Mouse (Mus musculus): ENCODE measurements at regions not wholly inside any gene's neighbourhood (a gene's known extent, or its start where the extent isn't known, plus 50 kb on each side); places are given as distances from the start of the nearest gene placed in this dataset.
"Not testable (repeated sequence)": the region's sequence is repeated elsewhere in the genome, so short reads cannot be mapped to it uniquely, and the experiment has no call there.

DNA sequence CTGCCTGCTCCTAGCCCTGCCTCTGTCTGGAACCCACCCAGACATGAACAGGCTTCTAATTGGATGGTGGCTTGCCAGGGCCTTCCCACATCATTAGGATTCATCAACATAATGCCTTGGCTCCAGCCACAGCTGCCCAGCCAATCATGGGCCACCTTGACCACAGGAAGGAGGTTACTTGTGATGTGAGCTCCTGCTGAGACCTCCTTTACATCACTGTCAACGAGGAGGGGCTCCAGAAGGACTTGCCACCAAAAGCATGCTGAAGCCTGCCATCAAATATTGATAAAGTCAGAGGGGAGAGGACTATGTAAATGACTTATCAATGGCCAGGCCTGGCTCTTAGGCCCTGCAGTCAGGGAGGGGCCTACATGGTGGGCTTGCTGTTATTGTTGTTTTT is 175.6 kb downstream of the Map1s start:
- not testable (repeated sequence) for DNase-seq (ENCODE audit: low spot score in 2 of 2)

DNA sequence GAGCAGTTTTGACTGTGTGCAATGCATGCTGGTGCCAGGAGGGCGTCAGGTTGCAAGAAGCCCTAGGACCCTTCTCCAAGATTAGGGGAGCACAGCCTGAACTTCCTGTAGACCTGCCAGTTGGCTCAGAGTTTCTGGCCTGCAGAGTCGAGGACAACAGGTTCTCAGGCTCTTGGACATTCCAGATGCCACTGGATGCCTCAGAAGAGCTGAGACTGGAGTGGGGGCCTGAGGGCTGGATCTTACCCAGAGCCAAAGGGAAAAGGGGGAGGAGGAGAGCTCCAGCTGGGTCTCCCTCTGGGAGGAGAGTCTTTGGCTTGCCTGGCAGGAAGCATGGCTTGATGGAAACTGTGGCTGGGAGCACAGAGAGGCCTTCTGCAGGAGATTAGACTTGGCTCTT is 145.4 kb upstream of the Myo9b start:
- DNase-seq (ENCODE audit: low spot score in 2 of 2), result not testable (repeated sequence)

DNA sequence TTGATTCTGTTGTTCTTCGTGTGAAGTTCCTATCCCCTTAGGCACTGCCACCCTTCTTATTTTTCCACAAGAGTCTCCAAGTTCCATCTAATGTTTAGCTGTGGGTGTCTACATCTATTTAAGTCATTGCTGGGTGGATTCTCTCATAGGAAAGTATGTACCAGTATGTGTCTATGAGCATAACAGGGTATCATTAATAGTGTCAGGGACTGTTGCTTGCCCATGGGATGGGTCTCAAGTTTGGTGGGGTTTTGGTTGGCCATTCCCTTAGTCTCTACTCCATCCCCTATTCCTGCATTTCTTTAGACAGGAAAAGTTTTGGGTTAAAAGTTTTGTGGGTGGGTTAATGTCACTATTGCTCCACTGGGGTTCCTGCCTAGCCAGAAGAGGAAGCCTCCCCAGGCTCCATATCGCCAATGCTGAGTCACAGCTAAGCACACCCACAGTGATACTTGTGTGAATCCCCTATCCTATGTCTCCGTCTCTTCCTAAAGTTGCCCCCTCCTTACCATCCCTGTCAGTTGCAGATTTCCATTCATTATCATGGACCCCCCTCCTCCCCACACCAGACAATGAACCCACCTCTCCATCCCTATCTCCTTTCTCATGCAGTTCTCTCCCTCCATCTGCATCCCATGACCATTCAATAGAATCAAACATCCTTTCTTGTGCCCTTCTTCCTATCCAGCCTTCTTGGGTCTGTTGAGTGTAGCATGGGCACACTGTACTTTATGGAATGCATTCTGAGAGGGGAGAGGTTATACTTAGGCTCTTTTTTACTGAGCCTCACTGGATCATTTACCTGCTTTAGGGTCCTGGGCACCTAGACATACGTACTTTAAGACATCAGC is 141.9 kb upstream of the Myo9b start:
- DNase-seq (ENCODE audit: low spot score in 2 of 2), result no peak

DNA sequence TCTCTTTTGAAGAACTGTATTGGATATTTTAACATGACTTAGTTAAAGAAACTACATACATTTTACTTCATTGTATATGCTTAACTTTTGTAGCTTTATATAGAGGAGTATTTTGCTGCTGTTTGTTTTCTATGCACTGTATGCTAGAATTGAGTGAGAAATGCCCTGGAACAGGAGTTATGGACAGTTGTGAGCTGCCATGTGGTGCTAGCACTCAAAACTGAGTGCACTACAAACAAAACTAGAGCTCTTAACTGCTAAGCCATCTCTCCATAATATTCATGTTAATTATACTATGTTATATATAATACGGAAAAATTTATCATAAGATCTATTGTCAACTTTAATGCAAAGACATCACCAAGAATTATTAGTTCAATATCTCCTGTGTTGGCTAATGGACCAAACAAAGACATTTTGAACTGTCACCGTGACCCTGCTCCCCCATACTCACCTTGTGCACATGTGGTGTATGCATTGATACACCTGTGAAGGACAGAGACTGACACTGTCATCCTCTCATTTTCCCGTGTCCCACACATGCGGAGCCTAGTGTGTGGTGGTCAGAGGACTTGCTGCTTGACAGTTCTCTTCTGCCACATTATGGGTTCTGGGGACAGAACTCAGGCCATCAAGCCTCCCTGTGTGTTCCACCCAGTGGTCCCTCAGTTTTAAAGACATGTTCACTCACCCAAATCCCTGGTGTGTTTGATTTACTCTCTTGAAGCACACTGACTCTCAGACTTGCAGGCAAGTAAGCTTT is 141.0 kb upstream of the Myo9b start:
- DNase-seq (ENCODE audit: low spot score in 2 of 2), result peak in 1 of 2 experiments; percentile 11

DNA sequence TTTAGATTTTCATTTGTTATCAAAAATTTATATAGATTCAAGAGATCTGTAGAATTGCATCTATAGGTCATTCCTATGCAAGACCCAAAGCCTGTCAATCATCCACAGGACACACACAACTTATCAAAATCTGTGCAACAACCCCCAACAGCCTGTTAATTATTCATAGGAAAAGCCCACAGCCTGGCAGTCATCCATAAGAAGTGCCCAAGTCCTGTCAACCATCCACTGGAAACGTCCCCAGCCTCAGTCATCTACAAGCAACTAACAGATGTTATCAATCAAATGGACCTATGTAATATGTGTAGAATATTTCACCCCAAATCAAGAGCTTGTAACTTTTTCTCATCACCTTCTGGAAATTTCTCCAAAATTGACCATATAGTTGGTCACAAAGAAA is 139.6 kb upstream of the Myo9b start:
- not testable (repeated sequence) for DNase-seq (ENCODE audit: low spot score in 2 of 2)

DNA sequence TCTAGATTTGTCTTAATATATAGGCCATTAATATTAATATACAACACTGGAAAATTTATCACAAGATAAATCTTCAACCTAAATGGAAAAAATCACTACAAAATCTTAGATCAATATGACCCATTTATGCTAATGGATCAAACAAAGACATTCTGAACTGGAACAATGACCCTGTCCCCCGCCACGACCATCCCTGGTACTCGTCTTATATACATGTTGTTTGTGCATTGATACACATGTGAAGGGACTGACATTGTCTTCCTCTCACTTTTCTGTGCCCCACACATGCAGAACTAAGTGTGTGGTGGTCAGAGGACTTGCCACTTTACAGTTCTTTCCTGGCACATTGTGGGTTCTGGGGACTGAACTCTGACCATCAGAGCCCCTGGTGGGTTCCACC is 135.4 kb upstream of the Myo9b start:
- DNase-seq (ENCODE audit: low spot score in 2 of 2), result not testable (repeated sequence)

DNA sequence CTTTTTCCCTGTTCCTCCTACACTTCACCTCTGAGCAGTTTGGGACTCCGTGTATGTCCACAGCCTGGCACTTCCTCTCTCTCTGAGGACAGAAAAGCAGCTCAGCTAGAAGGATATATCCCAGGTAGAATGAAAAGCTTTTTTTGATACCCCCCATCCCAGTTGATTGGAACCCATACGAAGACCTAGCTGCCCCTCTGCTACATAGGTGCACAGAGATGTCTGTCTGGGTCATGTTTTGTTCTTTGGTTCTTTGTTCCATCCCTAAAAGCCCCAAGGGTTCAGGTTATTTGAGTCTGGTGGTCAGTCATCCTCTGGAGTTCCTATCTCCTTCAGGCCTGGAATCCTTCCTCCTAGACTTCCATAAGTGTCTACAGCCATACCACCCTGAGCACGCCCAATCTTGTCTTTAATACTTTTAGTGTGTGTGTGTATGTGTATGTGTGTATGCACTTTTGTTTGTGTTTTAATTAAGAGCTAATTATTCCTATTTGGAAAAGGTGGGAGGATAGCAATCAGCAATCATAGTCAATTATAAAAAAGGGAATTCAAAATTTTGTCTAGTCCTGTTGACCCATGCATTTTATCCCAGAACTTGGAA is 130.0 kb upstream of the Myo9b start:
- DNase-seq (ENCODE audit: low spot score in 2 of 2), result not testable (repeated sequence)

GRCm38 (mm10) chr8:71171478-71172210 is 100.9 kb upstream of the Myo9b start:
- not testable (repeated sequence) for DNase-seq (ENCODE audit: low spot score in 2 of 2)

DNA sequence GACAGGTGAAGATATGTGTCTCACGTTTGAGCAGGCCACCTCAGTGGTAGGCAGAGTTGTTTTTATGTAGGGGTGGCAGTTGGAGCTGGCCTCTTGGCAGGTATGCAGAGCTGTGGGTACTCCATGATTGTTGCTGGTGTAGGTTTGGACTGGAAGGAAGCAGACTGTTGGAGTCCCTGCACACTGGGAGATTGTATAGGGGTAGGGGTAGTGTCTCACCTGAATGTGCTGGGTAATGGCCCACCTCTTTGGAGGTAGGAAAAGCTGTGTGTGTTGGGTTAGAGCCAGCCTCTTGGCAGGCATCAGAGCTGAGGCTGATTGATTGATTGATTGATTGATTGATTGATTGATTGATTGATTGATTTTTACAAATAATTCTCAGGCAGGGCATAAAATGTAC is 79.6 kb upstream of the Myo9b start:
- not testable (repeated sequence) for DNase-seq (ENCODE audit: low spot score in 2 of 2)

DNA sequence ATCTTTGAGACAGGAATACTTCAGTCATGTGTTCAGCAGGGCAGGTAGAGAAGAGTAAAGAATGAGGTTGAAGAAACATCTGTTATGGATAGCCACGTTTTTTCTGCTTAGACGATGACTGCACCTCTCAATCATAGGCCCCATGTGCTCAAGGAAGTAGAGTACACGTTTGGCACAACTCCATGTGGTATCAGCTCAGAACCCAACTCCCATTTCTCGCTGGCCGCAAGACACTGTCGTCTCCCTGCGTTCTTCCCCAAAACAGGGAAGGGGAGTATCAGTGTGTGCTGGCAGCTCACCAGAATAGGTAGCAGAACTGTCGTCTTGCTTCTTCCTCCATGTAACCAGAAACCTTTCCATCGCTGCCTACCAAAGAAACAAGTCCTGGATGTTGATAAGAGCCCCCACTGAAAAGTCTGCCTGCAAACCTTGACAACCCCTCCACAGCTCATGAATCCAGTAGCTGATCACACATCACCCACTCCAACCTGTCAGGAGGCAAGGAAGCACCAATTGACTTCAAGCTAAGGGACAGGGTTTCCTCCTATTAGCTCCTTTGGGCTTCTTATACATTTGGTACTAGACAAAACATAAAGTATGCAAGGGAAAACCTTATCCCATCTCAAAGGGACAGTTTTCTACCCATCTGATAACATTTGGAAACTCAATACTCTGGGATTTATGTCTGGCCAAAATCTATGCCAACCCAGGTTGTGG is 77.3 kb upstream of the Myo9b start:
- not testable (repeated sequence) for DNase-seq (ENCODE audit: low spot score in 2 of 2)
